Mouse (Mus musculus) lung, postnatal 10 days (tissue): ENCODE data around the gene Ppp1r35.
A peak's percentile ranks its signal among the peaks of the same experiment; 100 is the strongest.
"Not testable (repeated sequence)": the region's sequence is repeated elsewhere in the genome, so short reads cannot be mapped to it uniquely, and the experiment has no call there.

Experiments used
- DNase-seq: peaks from one replicate; pipeline ENCODE4 v3.0.0; 2021

Ppp1r35 gene

DNA sequence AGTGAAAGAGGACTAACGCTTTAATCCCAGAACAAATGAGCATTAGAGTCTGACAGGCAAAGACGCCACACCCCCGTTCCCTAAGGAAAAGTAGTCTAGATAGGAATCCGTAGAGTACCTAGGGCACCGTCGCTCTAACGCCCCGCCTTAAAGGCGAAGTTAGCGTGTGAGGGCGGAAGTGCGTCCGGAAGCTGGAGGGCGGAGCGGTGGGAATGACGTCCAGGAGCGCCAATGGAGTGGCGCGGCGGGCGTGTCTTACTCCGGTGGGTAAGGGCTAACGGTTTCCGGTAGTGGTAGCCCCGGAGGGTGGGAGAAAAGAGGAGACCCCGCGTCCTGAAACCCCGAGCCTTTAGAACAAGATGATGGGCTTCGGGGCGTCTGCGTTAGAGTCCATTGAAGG lies at the start of gene Ppp1r35:
Gene Ppp1r35, plus strand, starts transcription at position 215 of the 400 bp plus-strand sequence.
- DNase-seq = peak; percentile 97

DNA sequence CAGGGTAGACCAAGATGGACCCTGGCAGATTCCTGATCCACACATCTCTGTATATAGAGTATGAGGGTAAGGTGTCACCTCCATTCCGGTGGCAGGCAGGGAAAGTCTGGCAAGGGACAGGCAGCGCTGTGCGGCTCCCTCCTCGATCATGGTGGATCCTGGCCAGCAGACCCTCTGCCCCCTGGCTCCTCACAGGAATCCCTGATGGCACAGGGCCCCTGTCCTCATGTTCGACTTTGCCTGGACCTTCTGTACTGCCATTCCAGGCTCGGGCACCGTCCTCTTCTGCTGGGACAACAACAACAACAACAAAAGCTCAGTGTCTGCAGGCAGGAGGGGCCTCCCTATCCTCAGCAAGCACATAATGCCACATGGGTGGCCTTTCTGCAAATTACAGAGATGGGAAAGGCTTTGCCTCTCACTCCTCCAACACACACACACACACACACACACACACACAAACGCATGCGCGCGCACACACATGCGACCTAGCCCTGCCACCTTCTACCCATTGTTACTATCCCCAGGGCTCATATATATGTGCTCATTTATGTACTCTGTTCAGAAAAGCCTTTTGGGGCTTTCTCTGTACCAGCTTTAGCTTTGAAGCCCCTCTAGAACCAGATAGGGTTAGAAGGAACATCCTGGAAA lies 44.9 kb upstream of the Ppp1r35 start:
- no peak for DNase-seq

DNA sequence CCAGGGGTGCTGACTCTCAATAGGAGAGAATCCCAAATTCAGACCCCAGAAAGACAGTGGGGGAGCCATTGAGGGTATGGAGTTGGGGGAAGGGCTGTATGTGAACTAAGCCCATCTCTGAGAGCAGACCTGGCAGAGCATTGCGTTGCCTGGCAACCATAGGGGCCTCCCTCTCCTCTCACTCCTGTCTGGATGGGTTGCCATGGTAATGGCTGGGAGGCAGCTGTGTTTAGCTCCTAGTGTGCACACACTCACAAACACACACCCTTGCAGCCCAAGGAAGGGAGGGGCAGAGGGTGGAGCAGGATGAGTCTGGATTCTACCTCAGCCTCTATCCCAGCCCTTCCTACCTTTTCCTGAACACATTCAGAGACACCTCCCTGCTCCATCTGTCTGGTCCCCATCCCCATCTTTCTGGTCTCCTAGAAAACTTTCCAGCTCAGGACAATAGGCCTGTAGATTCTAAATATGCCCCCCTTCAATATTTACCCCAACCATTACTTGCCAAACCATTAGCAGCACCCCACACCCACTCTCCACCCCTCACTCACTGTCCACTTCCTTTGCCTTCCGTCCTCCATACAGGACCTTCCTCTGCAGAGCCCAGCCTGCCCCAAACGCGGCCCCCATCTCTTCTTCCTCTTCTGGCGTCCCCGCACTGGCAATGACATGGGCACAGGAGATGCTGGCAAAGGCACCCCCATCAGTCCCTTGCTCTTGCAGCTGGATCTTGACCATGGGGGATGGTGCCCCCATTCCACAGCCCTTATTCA lies 44.2 kb upstream of the Ppp1r35 start:
- no peak for DNase-seq

DNA sequence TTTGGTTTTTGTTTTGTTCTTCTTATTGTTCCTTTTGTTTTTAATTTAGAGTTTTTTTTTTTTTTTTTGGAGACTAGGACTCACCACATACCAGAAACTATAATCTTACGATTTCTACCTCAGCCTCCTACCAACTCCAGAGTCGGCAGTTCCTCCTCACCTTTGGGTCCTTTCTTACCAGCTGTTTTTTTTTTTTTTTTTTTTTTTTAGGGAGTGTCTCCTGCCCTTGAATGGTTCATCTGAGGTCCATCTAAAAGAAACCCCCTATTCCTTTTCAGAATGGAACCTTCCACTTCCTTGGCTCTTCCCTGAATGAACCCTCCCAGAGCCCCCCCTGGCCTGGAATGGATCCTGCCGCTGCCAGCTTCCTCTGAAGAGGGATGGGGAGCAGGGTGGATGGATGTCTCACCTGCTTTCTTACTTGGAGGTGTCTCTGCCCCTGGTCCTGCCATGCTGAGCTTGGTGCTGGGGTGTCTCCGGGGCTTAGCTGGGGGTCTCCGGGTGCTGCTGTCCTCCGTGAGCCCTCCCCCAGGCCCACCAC lies 41.2 kb upstream of the Ppp1r35 start:
- DNase-seq = peak; percentile 45

DNA sequence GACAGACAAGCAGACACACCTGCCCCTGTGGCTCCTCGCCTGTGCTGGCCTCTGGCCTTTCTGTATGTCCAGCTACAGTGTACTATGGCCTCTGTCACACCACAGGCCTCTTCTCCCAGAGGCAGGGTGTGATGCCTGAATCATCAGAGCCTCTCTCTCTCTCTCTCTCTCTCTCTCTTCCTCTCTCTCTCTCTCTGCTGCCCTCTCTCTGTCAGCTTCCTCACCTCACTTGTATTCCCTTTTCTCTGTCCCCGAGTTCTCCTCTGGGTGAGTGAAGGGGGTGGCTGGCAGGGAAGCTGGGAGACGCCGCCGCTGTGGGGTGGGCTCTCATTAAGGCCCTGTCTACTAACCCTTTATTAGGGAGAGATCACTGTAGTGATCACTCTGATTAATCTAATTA lies 40.1 kb upstream of the Ppp1r35 start:
- no peak for DNase-seq

DNA sequence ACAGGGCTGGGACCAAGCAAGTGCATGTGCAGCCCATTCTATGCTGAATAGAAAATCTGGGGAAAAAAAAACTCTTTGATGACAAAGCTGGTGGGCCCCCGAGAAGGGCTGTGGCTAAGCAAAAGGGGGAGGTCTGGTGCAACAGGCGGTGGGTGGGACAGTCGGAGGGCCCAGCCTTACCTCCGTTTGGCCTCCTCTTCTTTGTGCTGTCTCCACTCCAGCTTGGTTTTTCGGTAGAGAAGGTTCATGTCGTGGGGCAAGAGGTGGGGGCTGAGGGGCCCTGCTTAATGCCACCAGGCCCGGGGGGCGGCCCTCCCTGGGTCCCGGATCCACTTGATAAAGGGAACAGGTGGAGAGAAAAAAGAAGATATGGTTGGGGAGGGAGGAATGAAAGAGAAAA lies 39.2 kb upstream of the Ppp1r35 start:
- DNase-seq = no peak

DNA sequence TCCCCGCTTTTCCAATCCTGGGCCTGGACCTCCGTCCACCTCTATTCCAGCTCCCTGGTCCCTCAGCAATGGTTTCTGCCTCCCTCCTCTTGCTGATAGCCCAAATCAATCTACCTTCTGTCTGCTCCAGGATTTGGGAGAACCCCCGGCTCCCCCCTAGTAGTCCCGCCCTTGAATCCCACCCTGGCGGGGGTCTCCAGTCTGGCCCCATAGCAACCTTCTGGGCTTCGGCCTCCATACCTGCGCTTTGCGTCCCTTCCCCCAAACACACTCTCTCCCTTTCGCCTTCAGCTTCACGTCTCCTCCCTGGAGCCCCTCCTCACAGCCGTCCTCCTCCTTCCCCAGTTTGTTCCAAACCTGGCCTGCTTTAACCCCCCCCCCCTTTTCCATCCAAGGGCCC lies 38.1 kb upstream of the Ppp1r35 start:
- no peak for DNase-seq

DNA sequence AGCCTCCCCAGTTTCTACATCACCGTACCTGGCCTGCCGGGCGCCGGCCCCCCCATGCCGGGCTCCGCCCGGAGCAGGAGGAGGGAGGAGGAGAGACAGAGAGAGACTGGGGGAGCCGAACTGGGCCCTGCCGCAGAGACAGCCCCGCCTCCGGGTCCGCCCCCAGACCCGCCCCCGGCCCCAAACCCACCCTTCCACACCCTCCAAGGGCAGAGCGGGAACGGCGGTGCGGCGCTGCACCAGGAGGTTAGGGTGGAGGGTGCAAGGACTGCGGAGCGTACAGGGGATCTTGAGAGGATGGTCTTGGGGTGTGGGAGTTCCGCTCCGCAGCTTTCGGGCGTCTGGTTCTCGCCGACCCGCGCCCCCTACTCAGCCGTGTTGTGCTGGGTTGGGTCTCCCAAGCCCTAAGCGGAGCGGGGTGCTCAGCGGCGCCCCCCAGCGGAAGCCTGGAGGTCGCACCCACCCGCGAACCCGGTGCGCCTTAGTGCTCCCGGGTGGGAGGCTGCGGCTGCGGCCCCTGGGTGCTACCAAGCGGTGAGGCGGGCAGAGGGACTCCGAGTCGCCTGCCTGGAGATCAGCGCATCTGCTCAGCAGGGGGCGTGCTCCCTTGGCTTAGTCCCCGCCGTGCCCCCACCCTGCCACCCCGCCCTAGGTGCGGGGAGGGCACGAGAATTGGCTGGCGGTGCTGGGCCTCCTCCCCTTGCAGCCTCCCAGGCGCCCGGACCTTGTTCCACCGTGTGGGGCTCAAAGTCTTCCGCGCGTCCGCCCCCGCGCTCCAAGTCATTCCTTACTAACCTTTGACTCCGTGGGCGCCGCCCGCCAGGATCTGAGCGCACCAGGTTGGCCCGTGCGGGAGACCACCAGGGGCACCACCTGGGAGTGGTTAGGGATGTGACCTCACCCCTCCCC lies 37.4 kb upstream of the Ppp1r35 start, which contains the start of gene Nyap1:
Gene Nyap1, minus strand, starts transcription at position 585 of the 909 bp plus-strand sequence.
- DNase-seq = peak; percentile 80

DNA sequence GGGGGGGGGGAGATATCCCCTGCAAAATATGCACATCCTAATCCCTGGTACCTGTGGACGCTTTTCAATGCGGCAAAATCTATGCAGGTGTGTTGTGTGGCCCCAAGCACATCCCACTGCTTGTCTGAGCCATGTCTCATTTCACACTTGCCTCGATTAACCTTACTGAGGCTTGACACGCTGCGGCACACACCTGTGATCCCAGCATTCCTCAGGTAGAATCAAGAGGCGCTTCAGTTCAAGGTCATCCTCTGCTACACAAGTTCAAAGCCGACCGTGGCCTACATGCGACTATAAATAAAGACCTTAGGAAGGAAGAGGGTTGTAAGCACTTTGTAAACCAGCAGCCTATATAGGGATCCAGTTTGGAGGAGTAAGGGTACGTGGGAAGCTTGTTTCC lies 36.6 kb upstream of the Ppp1r35 start:
- DNase-seq = no peak

DNA sequence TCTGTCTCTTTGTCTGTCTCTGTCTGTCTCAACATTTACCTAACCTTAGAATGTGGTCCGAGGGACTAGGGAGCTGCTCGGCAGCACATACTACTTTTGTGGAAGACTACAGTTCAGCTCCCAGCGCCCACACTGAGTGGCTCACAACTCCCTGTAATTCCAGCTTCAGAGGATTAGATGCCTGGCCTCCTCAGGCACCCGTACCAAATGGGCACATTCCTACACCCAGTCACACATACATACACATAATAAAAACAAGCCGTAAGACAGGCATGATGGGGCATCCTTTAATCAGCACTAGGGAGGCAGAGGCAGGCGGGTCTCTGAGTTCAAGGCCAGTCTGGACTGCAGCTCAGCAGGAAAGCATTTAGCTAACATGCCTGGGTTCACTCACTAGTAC lies 35.8 kb upstream of the Ppp1r35 start:
- DNase-seq = no peak

DNA sequence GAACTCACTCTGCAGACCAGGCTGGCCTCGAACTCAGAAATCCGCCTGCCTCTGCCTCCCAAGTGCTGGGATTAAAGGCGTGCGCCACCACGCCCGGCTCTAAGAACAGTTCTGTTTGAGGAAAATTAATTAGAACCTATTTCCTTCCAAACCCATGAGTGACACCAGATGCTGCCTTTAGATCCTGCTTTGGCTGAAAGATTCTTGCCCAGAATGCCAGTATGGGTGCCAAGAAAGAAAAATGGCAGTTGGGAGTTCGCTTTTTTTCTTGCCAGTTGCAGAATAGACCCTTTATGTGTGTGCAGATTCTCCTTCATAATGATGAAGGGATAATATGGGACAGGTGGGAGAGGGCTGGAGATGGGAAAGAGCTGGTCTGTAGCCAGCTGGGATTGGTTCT lies 34.5 kb upstream of the Ppp1r35 start:
- DNase-seq = no peak

DNA sequence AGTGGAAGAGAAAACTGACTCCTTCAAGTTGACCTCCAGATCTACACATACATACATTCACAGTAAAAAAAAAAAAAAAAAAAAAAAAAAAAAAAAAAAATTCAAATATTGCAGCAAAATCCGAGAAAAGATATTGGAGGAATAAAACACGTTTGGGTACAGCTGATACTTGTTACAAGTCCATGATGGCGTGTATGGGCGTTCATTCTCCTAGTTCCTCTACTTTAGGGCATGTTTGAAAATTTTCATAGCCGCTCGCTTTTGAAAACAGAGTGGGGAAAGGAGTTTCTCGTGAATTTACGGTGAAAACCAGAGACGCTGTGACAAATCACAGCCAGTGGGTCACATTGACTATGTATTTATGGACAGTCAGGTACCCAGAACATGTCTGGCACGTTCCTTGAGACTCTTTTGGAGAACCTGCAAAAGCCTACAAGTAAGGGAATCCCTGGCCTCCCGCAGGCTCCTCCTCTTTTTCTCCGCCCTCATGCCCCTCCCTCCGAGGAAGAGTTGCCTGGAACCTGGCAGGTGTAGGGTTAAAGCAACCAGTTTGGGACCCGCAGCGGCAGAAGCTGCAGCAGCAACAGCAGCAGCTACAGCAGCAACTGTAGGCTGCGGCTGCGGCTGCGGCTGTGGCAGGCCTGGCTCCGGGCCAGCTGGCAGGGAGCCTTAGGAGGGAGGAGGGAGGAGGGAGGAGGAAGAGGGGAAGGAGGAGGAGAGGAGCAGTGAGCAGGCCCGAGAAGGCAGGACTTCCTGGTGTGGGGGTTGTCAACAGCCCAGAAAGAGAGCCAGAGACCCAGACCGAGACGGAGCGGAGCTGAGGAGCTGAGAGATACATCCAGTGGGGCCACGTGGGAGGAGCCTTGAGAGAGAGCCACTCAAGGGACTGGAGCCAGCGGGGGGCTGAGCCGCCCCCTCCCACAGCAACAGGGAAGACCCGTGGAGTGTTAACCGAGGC lies 33.2 kb upstream of the Ppp1r35 start, which contains the start of gene Tsc22d4:
Gene Tsc22d4, plus strand, starts transcription at position 517 of the 958 bp plus-strand sequence.
- DNase-seq = peak; percentile 95

DNA sequence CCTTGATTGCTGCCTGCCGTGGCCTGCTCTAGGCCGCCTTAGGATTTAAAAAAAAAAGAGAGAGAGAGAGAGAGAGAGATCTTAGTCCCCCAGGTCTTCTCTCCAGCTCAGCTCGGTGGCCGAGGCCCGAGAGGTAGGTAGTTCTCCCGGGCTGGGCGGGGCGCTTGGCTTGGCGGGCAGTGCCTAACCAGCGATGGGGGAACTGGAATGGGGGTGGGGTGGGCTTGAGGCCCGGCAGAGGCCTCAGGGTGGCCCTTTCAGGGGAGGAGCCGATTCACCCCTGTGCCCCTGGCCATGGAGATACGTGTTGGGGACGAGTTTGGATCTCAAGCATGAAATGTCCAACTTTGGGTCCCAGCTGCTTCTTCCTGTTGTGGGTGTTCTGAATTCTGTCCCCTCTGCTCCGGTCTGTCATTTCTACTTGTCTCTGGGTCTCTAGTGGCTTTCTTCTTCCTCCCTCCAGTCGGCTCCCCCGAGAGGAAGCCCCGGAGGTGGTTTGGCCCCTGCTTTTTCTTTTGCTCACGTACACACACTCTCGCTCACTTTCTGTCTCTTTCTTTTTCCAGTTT lies 32.3 kb upstream of the Ppp1r35 start:
- peak; percentile 84 for DNase-seq

DNA sequence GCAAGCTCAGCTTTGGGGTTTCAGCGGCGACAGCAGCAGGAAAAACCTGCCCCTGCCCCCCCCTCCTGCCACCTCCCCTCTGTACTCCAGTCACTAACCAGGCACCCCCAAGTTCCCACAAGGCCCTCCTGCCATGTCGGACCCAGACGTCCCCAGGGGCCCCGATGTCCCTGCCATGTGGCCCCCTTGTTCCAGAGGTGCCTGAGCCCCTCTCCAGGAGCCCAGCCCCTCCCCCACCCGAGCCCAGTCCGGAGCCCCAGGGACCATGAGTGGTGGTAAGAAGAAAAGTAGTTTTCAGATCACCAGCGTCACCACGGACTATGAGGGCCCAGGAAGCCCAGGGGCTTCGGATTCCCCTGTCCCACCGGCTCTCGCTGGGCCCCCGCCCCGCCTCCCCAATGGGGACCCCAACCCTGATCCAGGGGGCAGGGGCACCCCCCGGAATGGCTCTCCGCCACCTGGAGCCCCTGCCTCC lies 31.8 kb upstream of the Ppp1r35 start:
- peak; percentile 39 for DNase-seq

DNA sequence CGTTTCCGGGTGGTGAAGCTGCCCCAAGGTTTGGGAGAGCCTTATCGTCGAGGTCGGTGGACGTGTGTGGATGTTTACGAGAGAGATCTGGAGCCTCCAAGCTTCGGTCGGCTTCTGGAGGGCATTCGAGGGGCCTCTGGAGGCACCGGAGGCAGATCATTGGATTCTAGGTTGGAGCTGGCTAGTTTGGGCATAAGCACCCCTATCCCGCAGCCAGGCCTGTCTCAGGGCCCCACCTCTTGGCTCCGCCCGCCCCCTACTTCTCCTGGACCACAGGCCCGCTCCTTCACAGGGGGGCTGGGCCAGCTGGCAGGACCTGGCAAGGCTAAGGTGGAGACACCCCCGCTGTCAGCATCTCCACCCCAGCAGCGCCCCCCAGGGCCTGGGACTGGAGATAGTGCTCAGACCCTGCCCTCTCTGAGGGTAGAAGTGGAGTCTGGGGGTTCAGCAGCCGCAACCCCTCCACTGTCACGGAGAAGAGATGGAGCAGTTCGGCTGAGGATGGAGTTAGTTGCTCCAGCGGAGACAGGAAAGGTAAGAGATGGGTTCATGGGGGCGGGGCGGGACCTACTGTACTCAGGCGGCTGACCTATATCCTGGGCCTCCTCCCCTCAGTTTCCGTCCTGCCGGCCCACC lies 31.2 kb upstream of the Ppp1r35 start:
- peak; percentile 67 for DNase-seq

DNA sequence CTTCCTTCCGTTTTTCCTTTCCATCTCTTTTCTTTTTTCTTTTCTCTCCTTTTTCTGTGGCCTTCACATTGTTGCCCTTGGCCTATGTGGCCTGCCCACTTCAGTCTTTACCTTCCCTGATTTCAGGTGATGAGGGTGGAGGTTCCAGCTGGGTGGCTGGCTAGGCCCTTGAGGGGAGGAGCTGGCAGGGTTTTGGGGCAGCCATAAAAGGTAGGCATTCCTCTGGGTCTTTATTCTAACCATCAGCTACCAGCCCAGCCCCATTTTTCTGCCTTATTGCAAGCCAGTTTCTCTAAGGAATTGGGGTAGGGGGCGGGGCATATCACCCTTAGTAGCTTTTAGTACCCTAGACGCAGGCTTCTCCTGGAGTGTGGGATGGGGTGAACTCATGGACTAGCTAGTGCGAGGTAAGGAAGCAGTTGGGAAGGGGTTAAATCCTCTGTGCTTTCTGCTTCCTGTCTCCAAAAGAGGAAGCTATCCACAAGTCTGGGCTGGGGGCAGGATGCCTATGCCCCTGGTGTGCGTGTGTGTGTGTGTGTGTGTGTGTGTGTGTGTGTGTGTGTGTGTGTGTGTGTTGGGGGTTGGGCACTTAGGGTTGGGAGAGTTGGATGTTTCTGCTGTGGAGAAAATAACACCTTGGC lies 30.4 kb upstream of the Ppp1r35 start:
- peak; percentile 64 for DNase-seq

DNA sequence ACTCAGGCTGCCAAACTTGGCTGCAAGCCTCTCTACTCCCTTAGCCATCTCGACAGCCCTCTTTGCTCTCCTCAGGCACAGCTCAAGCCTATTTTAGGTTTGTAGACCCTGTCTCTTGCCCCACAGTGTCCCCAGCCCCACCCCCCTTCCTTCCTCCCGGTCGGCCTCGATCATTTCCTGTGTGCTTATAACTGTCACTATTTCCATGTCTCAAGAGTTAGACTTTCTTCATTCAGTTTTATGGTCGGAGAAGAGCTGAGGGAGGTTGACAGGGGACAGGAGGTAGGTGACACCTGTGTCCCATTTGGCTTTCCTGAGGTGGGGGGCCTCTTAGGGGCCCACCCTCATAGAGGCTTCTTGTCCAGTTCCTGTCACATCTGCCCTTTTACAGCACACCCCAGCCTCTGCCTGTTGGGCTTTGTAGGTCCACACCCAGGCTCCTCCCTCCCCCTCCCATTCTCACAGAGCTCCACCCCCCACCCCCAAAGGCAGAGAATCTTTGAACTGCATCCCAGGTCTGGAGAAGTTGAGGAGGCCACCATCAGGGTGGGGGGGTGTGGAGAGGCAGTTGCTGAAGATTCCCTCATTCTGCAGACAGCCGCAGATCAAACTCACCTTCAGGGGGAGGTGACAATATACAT lies 29.3 kb upstream of the Ppp1r35 start:
- DNase-seq = peak; percentile 50

DNA sequence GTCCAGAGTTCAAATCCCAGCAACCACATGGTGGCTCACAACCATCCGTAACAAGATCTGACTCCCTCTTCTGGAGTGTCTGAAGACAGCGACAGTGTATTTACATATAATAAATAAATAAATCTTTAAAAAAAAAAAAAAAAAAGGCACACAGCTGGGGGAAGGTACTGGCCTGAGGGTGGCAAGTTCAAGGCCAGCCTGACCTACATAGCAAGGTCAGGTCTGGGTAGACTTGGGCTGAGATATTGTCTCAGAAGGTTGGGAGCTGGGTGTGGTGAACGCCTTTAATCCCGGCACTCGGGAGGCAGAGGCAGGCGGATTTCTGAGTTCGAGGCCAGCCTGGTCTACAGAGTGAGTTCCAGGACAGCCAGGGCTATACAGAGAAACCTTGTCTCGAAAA lies 28.4 kb upstream of the Ppp1r35 start:
- not testable (repeated sequence) for DNase-seq

DNA sequence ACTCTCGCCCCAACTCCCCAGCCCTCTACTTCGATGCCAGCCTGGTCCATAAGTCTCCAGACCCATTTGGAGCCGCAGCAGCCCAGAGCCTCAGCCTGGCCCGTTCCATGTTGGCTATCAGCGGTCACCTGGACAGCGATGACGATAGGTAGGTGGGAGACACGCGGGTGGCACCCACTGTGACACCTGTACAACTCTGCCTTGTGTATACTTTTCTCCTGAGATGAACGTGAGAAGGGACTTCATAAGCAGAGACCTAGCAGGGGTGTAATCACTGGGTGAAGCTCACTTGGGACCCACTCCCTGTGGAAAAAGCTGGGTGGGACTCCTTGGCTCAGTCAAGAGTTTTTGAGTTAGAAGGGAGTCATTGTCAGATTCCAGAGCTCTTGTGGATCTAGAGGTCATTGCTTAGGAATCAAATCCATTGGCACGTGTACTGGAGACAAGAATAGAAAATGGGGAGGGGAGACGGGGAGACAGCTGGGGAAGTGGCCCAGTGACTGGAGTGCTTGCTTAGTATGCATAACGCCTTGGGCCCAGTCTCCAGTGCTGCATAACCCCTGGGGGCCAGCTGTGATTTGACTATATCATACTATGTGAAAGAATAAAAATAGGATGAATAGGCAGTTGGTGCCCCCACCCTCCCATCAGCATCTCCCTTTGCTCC lies 27.3 kb upstream of the Ppp1r35 start:
- no peak for DNase-seq
